Mouse (Mus musculus): ENCODE measurements around the gene Ndufs7. TPM values are rescaled to one million over a fixed set of nuclear protein-coding genes. Genes with fewer than 3 reads are reported as not detected.

The Ndufs7 gene
- polyA plus RNA-seq, 1 experiment from 2014 or later, result 274 TPM

DNA sequence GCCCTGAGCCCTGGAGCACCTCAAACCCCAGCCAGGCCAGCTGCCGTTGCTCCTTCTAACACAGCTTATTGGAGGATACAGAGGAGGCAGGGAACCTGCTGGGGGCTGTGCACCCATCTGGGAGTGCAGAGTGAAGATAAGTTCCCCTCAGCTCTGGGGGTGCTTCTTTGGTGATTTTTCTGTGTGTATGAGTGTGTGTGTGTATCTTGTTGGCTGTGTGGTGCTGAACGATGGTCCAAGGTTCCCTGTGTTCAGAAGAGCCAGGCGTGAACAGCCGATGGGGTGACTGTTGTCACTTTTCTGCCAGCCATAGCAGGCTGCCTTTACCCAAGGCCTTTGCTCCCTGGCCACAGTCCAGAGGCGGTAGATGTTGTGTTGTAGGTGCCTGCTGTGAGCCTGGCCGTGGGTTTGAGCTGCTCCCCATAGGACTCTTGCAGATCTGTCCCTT lies 21.8 kb downstream of the Ndufs7 start:
- Histone ChIP-seq H3K9me3 (replicated peaks) (no peaks in the 10 kb centered on the region), H3K4me1 (peaks cover 62% of the 10 kb centered on the region), H3K36me3 (ENCODE audit: poor library complexity, severe bottlenecking) (peaks cover 51% of the 10 kb centered on the region), H3K27ac (0 out of 2 replicates have a peak overlapping the region, but pooled peaks have one; percentile 4), H3K9ac (peak overlapping the region; percentile 41), H3K27me3 (no peaks in the 10 kb centered on the region), H3K4me2 (no peak overlapping the region), H3K4me3 (no peak overlapping the region)
- 78% methylated on average over 6 of the region's 6 CpGs for WGBS
- ATAC-seq, result no peak

DNA sequence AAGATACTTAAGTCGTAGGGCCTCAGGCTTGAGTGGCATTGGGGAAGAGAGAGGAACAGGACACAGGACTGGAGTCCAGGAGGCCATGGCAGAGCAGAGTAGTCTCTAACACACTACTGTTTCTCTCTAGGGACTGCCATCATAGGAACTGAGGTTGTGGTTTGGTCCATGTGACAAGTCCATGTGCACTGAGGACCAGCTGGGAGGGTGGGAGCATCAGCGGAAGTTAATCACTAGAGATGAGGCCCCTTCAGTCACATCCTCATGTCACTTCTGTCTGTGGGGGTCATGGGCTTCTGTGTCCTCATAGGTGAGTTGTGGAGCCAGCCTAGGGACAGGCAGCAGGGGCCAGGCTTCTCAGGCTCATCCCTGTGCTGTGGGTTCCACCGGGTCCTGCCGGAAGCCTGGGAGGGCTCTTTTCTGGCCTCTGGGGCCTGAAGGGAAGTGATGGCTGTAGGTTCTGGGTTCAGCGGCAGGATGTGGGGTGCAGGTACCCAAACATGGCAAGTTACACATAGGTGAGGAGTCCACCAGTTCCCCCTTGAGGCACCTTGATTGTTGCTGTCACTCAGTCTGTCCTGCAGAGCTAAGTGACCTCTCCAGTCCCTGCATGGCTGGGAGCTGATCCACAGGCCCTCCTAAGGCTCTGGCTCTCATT lies 22.4 kb downstream of the Ndufs7 start:
- 87% methylated on average over 5 of the region's 5 CpGs for WGBS

DNA sequence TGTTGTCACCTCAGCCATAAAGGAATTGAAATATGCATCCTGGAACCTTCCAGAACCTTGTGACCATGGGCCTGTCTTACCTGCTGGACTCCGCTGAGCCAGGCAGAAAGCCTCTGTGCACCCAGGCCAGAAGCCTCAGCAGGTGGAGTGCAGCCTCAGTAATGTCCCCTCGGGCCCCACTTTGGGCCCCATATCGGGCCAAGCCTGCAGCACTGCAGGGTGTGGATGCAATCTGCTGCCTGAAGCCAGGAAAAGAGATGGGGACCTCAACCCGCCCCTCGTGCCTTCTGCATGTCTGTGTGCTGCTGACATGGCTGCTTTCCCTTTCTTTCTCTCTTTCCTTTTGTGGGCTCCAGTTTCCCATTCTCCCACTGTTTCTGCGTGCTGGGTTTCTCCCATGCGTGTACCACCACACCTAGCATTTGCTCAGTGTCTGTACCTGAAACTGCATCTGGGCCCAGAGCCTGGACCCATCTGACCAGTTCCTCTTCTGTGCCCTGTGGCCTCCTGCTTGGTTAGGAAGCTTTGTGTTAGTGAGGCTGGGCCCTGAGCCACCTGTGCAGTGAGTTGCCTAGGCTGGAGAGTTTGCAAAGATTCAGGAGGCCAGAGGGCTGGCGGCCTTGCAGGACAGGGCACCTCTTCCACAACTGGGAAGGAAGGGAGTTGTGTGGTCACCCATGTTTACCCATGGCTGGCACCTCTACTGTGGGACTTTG lies 23.1 kb downstream of the Ndufs7 start:
- 88% methylated on average over 8 of the region's 8 CpGs for WGBS
- H3K27me3 ChIP-seq, result no peaks in the 10 kb centered on the region
- peaks cover 62% of the 10 kb centered on the region for H3K36me3 ChIP-seq (ENCODE audit: poor library complexity, severe bottlenecking)
- no peak for ATAC-seq
- no peaks in the 10 kb centered on the region for H3K9me3 ChIP-seq (replicated peaks)
- H3K4me2 ChIP-seq, result no peak overlapping the region
- H3K27ac ChIP-seq, result no peak overlapping the region
- H3K4me3 ChIP-seq, result no peak overlapping the region
- no peak overlapping the region for H3K9ac ChIP-seq
- peaks cover 49% of the 10 kb centered on the region for H3K4me1 ChIP-seq

More for the DNA sequence above, 22.4 kb downstream of the Ndufs7 start:
- Histone ChIP-seq H3K4me3 (no peak overlapping the region), H3K27ac (no peak overlapping the region), H3K4me1 (peaks cover 56% of the 10 kb centered on the region), H3K27me3 (no peaks in the 10 kb centered on the region), H3K36me3 (ENCODE audit: poor library complexity, severe bottlenecking) (peaks cover 57% of the 10 kb centered on the region), H3K9ac (no peak overlapping the region), H3K9me3 (replicated peaks) (no peaks in the 10 kb centered on the region), H3K4me2 (no peak overlapping the region)
- no peak for ATAC-seq

DNA sequence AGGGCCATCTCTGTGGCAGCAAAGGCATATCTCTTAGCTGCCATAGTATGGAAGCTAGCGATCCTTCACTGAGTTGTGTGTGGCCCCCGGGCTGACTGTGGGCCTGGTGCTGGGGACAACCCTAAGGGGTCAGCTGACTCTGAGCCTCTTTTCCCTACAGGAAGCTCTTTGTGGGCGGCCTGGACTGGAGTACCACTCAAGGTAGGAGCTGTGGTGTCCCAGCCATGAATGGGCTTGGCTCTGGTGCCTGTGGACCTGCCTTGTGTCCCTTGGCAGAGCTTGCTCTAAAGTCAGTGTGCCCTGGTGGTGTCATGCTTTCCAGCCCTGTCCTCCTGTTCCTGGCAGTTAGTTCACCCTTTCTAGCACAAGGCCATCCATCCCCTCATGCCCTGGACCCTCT lies 24.9 kb downstream of the Ndufs7 start:
- H3K36me3 ChIP-seq (ENCODE audit: poor library complexity, severe bottlenecking), result peaks cover 73% of the 10 kb centered on the region
- no peak for ATAC-seq
- no peaks in the 10 kb centered on the region for H3K9me3 ChIP-seq (replicated peaks)
- no peak overlapping the region for H3K4me3 ChIP-seq
- H3K27ac ChIP-seq, result no peak overlapping the region
- 94% methylated on average over 3 of the region's 3 CpGs for WGBS
- H3K9ac ChIP-seq, result no peak overlapping the region
- H3K27me3 ChIP-seq, result no peaks in the 10 kb centered on the region
- H3K4me1 ChIP-seq, result peaks cover 31% of the 10 kb centered on the region
- no peak overlapping the region for H3K4me2 ChIP-seq

DNA sequence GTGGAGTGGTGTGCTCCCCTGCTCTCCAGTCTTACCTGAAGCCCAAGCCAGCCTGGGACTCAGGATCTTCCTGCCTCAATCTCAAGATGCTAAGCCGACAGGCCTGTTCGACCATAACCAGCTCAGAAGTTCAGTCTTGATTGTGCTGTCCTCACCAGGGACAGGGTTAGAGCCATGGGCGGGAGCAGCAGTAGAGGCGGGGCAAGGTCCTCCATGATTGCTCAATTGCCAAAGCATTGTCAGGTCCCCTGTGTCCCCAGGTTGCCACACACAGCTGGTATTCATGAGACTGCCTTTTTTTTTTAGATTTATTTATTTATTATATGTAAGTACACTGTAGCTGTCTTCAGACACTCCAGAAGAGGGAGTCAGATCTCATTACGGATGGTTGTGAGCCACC lies 27.3 kb downstream of the Ndufs7 start:
- H3K27me3 ChIP-seq, result no peaks in the 10 kb centered on the region
- no peak for ATAC-seq
- H3K4me1 ChIP-seq, result peaks cover 11% of the 10 kb centered on the region
- WGBS, result 96% methylated on average over 5 of the region's 5 CpGs
- no peaks in the 10 kb centered on the region for H3K9me3 ChIP-seq (replicated peaks)
- H3K4me3 ChIP-seq, result no peak overlapping the region
- no peak overlapping the region for H3K9ac ChIP-seq
- no peak overlapping the region for H3K27ac ChIP-seq
- H3K36me3 ChIP-seq (ENCODE audit: poor library complexity, severe bottlenecking), result peaks cover 89% of the 10 kb centered on the region
- H3K4me2 ChIP-seq, result no peak overlapping the region

DNA sequence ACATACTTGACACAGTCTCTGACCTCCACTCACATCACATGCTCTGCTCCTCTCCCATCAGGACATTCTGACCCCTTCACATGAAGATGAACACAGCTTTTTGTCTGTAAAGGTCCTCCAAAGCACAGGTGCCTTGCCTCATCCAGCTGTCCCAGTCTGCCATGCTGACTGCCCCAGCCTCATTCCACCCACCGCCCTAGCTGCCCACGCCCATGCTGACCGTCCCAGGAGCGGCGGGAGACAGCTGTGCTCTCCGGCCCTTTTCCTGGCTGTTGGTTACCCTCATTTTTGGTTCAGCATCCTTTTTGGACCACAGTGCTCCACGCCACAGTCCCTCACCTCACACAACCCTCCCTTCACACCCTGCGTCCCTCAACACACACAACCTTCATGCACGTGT lies 29.5 kb downstream of the Ndufs7 start:
- no peak for ATAC-seq
- Histone ChIP-seq H3K36me3 (ENCODE audit: poor library complexity, severe bottlenecking) (peaks cover 95% of the 10 kb centered on the region), H3K4me2 (no peak overlapping the region)

DNA sequence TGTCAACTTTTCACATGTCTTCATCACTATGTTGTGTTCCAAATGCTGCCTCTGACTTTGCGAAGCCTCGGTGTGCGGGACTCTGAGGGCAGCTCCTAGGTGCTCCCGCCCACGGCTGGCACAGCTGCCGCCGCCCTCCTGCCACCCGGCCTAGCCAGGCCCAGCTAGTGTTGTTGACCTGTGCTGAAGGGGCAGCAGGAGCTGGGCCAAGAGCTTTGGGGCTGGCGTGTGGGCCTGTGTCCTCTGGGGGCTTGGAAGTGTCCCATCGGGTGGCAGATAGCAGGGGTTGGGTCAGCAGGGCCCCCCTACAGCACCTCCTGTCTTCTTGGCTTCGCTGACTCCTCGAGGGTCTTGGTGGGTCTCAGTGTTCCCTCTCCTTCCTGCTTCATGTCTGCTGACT lies 30.4 kb downstream of the Ndufs7 start:
- Histone ChIP-seq H3K27ac (no peak overlapping the region), H3K27me3 (no peaks in the 10 kb centered on the region)

More for the DNA sequence above, 29.5 kb downstream of the Ndufs7 start:
- Histone ChIP-seq H3K9me3 (replicated peaks) (no peaks in the 10 kb centered on the region), H3K4me1 (no peaks in the 10 kb centered on the region), H3K4me3 (no peak overlapping the region), H3K27ac (no peak overlapping the region), H3K9ac (no peak overlapping the region), H3K27me3 (no peaks in the 10 kb centered on the region)
- WGBS, result 93% methylated on average over 9 of the region's 9 CpGs

DNA sequence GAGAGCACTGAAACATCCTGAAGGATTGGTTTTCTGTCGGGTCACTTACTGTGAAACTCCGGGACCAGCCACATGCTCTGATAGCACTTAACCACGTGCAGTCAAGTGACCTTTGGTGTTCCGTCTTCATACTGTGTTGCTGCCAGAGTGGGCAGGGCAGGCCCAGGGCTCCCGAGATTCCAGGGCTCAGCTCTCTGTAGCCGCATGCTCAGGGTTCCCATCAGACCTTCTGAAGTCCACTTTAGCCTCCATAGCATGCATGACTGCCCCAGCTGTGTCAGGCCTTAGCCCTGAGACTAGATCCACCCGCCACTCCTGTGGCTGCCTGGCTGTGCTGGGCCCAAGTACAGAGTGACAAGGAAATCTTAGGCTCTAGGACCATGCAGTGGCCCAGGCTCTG lies 32.4 kb downstream of the Ndufs7 start:
- WGBS, result 89% methylated on average over 7 of the region's 7 CpGs
- Histone ChIP-seq H3K4me3 (no peak overlapping the region), H3K27ac (no peak overlapping the region), H3K9me3 (replicated peaks) (no peaks in the 10 kb centered on the region), H3K4me2 (no peak overlapping the region), H3K36me3 (ENCODE audit: poor library complexity, severe bottlenecking) (peaks cover 96% of the 10 kb centered on the region), H3K9ac (no peak overlapping the region), H3K4me1 (no peaks in the 10 kb centered on the region), H3K27me3 (no peaks in the 10 kb centered on the region)
- no peak for ATAC-seq

More for the DNA sequence above, 30.4 kb downstream of the Ndufs7 start:
- Histone ChIP-seq H3K4me2 (no peak overlapping the region), H3K36me3 (ENCODE audit: poor library complexity, severe bottlenecking) (peaks cover 95% of the 10 kb centered on the region), H3K4me1 (no peaks in the 10 kb centered on the region), H3K4me3 (no peak overlapping the region), H3K9me3 (replicated peaks) (no peaks in the 10 kb centered on the region), H3K9ac (no peak overlapping the region)
- no peak for ATAC-seq
- 94% methylated on average over 12 of the region's 12 CpGs for WGBS

DNA sequence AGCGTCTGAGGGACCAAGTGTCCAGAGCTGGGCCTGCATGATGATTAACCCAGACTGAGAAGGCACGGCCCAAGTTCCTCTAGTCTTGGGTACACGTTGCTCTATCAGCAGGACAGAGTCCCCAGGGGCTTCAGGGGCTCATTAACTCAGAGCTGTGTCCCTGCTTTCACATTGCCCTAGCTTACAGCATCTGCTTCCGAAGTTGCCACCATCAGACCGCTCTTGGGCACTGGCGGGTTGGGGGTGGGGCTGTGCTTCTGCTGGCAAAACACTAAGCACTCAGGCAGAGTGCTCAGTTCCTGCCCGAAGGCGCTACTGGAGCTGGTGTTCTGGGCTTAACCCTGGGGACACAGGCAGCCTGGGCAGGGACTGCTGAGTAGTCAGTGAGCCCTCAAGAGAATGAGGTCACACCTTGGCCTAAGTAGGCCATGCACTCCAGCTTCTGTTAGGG lies 33.0 kb downstream of the Ndufs7 start:
- H3K9ac ChIP-seq, result no peak overlapping the region
- H3K4me2 ChIP-seq, result no peak overlapping the region
- peaks cover 98% of the 10 kb centered on the region for H3K36me3 ChIP-seq (ENCODE audit: poor library complexity, severe bottlenecking)
- WGBS, result 85% methylated on average over 8 of the region's 8 CpGs
- no peak overlapping the region for H3K27ac ChIP-seq
- no peaks in the 10 kb centered on the region for H3K4me1 ChIP-seq
- ATAC-seq, result no peak
- no peaks in the 10 kb centered on the region for H3K9me3 ChIP-seq (replicated peaks)
- no peaks in the 10 kb centered on the region for H3K27me3 ChIP-seq
- no peak overlapping the region for H3K4me3 ChIP-seq

DNA sequence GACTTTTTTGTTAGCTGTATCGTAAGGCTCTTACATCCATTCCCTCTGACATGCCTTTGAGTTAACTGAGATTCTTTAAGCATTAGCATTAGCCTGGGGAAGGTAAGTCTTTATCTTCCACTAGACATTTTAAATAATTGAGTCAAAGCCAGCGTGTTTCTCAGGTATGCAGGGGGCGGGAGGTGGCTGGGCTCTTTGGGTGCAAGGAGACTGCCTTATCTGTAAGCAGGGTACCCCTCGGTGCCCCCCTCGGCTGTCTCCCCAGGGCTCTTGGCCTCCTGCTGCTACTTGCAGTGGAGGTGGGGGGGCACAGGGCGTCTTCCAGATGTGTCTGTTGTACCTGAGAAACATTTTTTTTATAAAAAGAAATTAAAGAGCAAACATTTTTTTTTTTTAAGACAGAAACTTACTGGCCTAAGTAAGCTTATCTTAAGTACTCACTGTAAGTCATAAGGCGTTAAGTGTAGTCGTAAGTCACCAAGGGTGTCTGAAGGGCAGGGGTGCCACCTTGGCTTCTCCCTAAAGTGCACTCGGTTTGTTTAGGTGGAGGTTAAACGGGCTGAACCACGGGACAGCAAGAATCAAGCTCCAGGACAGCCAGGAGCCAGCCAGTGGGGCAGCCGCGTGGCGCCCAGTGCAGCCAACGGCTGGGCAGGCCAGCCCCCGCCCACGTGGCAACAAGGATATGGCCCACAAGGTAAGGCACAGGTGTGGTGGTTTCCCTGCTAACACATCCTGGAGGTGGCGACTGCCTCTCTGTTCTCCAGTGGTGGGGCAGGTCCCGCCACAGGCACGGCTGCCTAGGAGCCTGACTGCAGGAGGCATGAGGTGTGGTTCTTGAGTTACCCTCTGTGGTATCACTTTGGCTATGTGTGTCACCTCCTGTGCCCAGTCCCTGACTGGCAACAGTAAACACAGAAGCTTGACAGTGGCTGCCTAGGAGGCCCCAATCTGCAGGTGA lies 33.8 kb downstream of the Ndufs7 start:
- Histone ChIP-seq H3K4me2 (no peak overlapping the region), H3K4me3 (no peak overlapping the region), H3K27me3 (no peaks in the 10 kb centered on the region), H3K4me1 (no peaks in the 10 kb centered on the region), H3K36me3 (ENCODE audit: poor library complexity, severe bottlenecking) (peaks cover 98% of the 10 kb centered on the region), H3K9ac (no peak overlapping the region), H3K9me3 (replicated peaks) (no peaks in the 10 kb centered on the region), H3K27ac (no peak overlapping the region)
- 90% methylated on average over 20 of the region's 20 CpGs for WGBS
- ATAC-seq, result no peak

DNA sequence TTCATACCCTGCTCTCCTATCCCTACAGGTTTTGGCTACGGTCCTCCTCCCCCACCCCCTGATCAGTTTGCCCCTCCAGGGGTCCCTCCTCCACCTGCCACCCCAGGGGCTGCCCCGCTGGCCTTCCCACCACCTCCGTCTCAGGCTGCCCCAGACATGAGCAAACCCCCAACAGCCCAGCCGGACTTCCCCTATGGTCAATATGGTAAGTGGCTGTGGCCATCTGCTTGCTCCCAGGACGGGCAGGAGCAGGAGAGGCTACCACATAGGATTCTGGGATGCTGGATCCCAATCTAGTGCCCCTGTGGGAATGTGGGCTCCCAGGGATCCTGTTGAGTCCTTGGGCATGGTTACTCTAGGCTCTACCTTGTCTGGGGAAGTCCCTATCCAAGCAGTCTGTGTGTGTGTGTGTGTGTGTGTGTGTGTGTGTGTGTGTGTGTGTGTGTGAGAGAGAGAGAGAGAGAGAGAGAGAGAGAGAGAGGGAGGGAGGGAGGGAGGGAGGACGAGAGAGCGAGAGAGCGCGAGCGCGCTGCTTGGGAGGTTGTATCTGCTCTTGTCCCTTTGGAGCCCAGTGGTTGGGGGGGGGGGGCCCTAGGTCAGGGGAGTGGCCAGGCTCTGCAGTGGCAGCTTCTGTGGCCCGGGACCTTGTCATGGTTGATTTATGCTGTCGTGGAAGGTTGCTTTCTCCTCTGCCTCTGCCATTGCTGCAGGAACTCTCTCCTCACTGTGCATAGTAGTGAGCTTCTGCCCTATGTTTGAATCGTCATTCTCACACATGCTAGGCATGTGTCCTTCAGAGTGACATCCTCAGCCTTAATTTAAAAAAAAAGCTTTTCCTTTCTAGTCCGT lies 36.5 kb downstream of the Ndufs7 start:
- H3K36me3 ChIP-seq (ENCODE audit: poor library complexity, severe bottlenecking), result peaks cover 88% of the 10 kb centered on the region

More for the DNA sequence above, 36.5 kb downstream of the Ndufs7 start:
- no peaks in the 10 kb centered on the region for H3K4me1 ChIP-seq
- H3K27ac ChIP-seq, result no peak overlapping the region
- ATAC-seq, result no peak
- no peak overlapping the region for H3K9ac ChIP-seq
- no peak overlapping the region for H3K4me3 ChIP-seq
- H3K27me3 ChIP-seq, result no peaks in the 10 kb centered on the region
- no peaks in the 10 kb centered on the region for H3K9me3 ChIP-seq (replicated peaks)
- H3K4me2 ChIP-seq, result no peak overlapping the region
- WGBS, result 86% methylated on average over 14 of the region's 15 CpGs
